Mouse (Mus musculus) bone marrow, adult 2 months (tissue): ENCODE measurements around the gene S100a11. TPM values are rescaled to one million over a fixed set of nuclear protein-coding genes. Genes with fewer than 3 reads are reported as not detected.

ENCODE experiments used
- H3K27ac ChIP-seq: fragments of 200-500 bp; 2 replicates; pipeline ENCODE4 v1.5.1; 2012; ENCODE audit warnings: low read depth, mild to moderate bottlenecking, control low read depth, inconsistent platforms, low read length; ENCODE audit not compliant: control insufficient read depth, poor library complexity, insufficient read depth
- H3K4me1 ChIP-seq: fragments of 200-500 bp; 2 replicates; pipeline ENCODE4 v1.6.1; 2011; ENCODE audit warnings: low read length; ENCODE audit not compliant: control insufficient read depth, insufficient read depth
- H3K4me3 ChIP-seq: fragments of 200-500 bp; replicated peaks from 2 replicates; pipeline ENCODE3; 2011; ENCODE audit warnings: mild to moderate bottlenecking, low read depth, low read length, control low read depth; ENCODE audit not compliant: control insufficient read depth
- CTCF ChIP-seq: fragments of 200-500 bp; IDR thresholded peaks from 2 replicates; pipeline ENCODE4 v1.5.1; 2011; ENCODE audit warnings: low read length, control low read depth; ENCODE audit not compliant: control insufficient read depth, insufficient read depth
- POLR2A ChIP-seq: fragments of 200-500 bp; IDR thresholded peaks from 2 replicates; pipeline ENCODE4 v1.6.1; 2011; ENCODE audit warnings: low read depth, mild to moderate bottlenecking, control low read depth, low read length, borderline replicate concordance; ENCODE audit not compliant: control insufficient read depth
- WGBS: fragments of 180-500 bp; shearing (Covaris S2); methylation state at CpG from one replicate; pipeline ENCODE4 v1.1.7; 2018; 5-methylcytosine and 5-hydroxymethylcytosine counted together
- polyA plus RNA-seq: library from polyadenylated mRNA; stranded (reverse); fragments of >200 nt; gene quantifications from 2 replicates; pipeline ENCODE4 v1.2.4, GENCODE M21; 2011; ENCODE audit warnings: low replicate concordance; ENCODE audit not compliant: missing spikeins, insufficient read depth, insufficient read length

The S100a11 gene
- polyA plus RNA-seq, 1 experiment = 358 TPM

- Histone ChIP-seq H3K4me3 (no peak overlapping the region), H3K27ac (no peak overlapping the region), H3K4me1 (peaks cover 1% of the 10 kb centered on the region; the same call in 1 of the 2 replicates)
- no peak for TF ChIP-seq POLR2A
- TF ChIP-seq CTCF = no peak
- 82% methylated on average over 3 of the region's 3 CpGs for WGBS
Measured at GRCm38 (mm10) chr3:93514628-93515027, 5.7 kb upstream of the S100a11 start.

GRCm38 (mm10) chr3:93517343-93517742, 2.9 kb upstream of the S100a11 start:
- no peaks in the 10 kb centered on the region; the same call in 1 of the 2 replicates for H3K4me1 ChIP-seq
- no peak overlapping the region for H3K27ac ChIP-seq
- 58% methylated on average over 2 of the region's 2 CpGs for WGBS
- TF ChIP-seq POLR2A = no peak
- TF ChIP-seq CTCF = no peak
- H3K4me3 ChIP-seq = no peak overlapping the region

GRCm38 (mm10) chr3:93519856-93520329, 395 bp upstream of the S100a11 start:
- Histone ChIP-seq H3K4me1 (no peaks in the 10 kb centered on the region; the same call in 1 of the 2 replicates), H3K27ac (no peak overlapping the region; the same call in 1 of the 2 replicates), H3K4me3 (no peak overlapping the region)
- 41% methylated on average over 5 of the region's 5 CpGs for WGBS
- TF ChIP-seq POLR2A = no peak
- TF ChIP-seq CTCF = no peak

- Histone ChIP-seq H3K27ac (peak overlapping the region; percentile 57), H3K4me1 (no peaks in the 10 kb centered on the region; the same call in 1 of the 2 replicates), H3K4me3 (peak overlapping the region; percentile 65)
- WGBS = 39% methylated on average over 8 of the region's 8 CpGs
- TF ChIP-seq CTCF (no peak), POLR2A (no peak)
Measured at GRCm38 (mm10) chr3:93521462-93522057, 1.3 kb downstream of the S100a11 start.

GRCm38 (mm10) chr3:93522611-93523010, 2.3 kb downstream of the S100a11 start:
- WGBS = 51% methylated on average over 7 of the region's 7 CpGs
- Histone ChIP-seq H3K4me3 (peak overlapping the region; percentile 48), H3K27ac (no peak overlapping the region), H3K4me1 (no peaks in the 10 kb centered on the region; the same call in 1 of the 2 replicates)
- no peak for TF ChIP-seq POLR2A
- peak; percentile 69 for TF ChIP-seq CTCF

GRCm38 (mm10) chr3:93527300-93527699, 7.0 kb downstream of the S100a11 start:
- WGBS = 85% methylated on average over 3 of the region's 3 CpGs
- H3K27ac ChIP-seq = no peak overlapping the region
- TF ChIP-seq POLR2A = no peak
- TF ChIP-seq CTCF = no peak

GRCm38 (mm10) chr3:93528807-93529206, 8.5 kb downstream of the S100a11 start:
- Histone ChIP-seq H3K27ac (no peak overlapping the region), H3K4me1 (no peaks in the 10 kb centered on the region; the same call in 1 of the 2 replicates), H3K4me3 (no peak overlapping the region)
- WGBS = 39% methylated on average over 5 of the region's 5 CpGs
- TF ChIP-seq POLR2A = no peak
- no peak for TF ChIP-seq CTCF

More at GRCm38 (mm10) chr3:93527300-93527699, 7.0 kb downstream of the S100a11 start:
- Histone ChIP-seq H3K4me1 (no peaks in the 10 kb centered on the region; the same call in 1 of the 2 replicates), H3K4me3 (no peak overlapping the region)

- no peak for TF ChIP-seq POLR2A
- TF ChIP-seq CTCF = no peak
- WGBS = 66% methylated on average over 2 of the region's 2 CpGs
- H3K4me1 ChIP-seq = no peaks in the 10 kb centered on the region
- H3K4me3 ChIP-seq = no peak overlapping the region
- H3K27ac ChIP-seq = no peak overlapping the region
Measured at GRCm38 (mm10) chr3:93537068-93537576, 16.8 kb downstream of the S100a11 start.
